Mouse (Mus musculus): ENCODE results near the gene Osbp2. TPM values are rescaled to one million over a fixed set of nuclear protein-coding genes. Genes with fewer than 3 reads are reported as not detected.

The Osbp2 gene
- polyA plus RNA-seq, 1 experiment, result 2.1 TPM

DNA sequence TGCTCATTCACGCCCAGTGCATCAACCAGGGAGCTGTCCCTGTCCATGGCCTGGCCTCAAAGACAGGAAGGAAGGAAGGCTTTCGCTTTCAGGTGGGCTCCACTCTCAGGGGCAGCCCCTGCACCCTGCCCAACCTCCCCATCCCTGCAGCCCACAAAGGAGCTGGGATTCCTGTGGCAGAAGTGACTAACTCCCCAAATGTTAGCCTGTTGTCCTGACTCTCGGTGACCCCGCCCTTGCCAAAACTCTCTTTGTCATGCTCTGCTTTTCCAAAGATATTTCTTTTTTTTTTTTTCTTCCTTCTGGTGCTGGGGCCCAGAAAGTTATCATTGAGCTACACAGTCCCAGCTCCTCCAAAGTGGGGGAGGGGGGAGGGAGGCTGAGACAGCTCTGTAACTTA lies 45.5 kb upstream of the Osbp2 start:
- peaks cover 49% of the 10 kb centered on the region for H3K36me3 ChIP-seq (ENCODE audit: control insufficient read depth, insufficient read depth)
- no peaks in the 10 kb centered on the region for H3K27me3 ChIP-seq (ENCODE audit: control insufficient read depth, insufficient read depth, insufficient read length)
- peak overlapping the region; percentile 7 for H3K4me3 ChIP-seq (ENCODE audit: insufficient read depth, poor library complexity, severe bottlenecking)
- H3K79me2 ChIP-seq (ENCODE audit: control insufficient read depth, insufficient read depth), result peaks cover 88% of the 10 kb centered on the region
- TF ChIP-seq MYOD1 (IDR thresholded peaks at IDR 0.05; ENCODE audit: control insufficient read depth, insufficient read length, low read depth) (no peak), CTCF (IDR thresholded peaks at IDR 0.05; ENCODE audit: control insufficient read depth, insufficient read depth, insufficient read length) (no peak)
- peaks cover 76% of the 10 kb centered on the region for H3K79me3 ChIP-seq (ENCODE audit: low read depth)
- peak overlapping the region; percentile 58 for H3ac ChIP-seq (ENCODE audit: control insufficient read depth, insufficient read length, low read depth)

DNA sequence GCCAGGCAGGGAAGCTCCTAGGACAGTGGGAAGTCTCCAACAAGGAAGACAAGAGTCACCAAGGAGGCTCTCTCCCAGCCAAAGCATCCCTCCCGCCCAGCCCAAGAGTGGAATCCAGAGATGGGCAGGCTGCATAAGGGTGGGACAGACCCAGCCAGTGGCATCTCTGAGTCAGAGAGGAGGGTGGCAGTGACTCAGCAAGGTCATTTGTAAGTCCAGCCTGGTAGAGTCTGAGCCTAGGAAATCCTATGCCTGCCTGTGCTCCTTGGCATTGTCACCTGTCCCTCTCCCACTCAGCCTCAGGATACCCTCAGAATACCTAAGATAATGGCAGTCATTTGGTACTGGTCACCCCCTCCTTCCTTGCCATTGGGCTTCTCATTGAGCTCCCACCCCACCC lies 41.7 kb upstream of the Osbp2 start:
- Histone ChIP-seq H3K4me3 (ENCODE audit: insufficient read depth, poor library complexity, severe bottlenecking) (no peak overlapping the region), H3K27me3 (ENCODE audit: control insufficient read depth, insufficient read depth, insufficient read length) (no peaks in the 10 kb centered on the region), H3K79me2 (ENCODE audit: control insufficient read depth, insufficient read depth) (peaks cover 87% of the 10 kb centered on the region), H3ac (ENCODE audit: control insufficient read depth, insufficient read length, low read depth) (no peak overlapping the region), H3K79me3 (ENCODE audit: low read depth) (peaks cover 57% of the 10 kb centered on the region), H3K36me3 (ENCODE audit: control insufficient read depth, insufficient read depth) (peaks cover 66% of the 10 kb centered on the region)
- TF ChIP-seq CTCF (IDR thresholded peaks at IDR 0.05; ENCODE audit: control insufficient read depth, insufficient read depth, insufficient read length) (no peak), MYOD1 (IDR thresholded peaks at IDR 0.05; ENCODE audit: control insufficient read depth, insufficient read length, low read depth) (peak; percentile 38), MYOG (IDR thresholded peaks at IDR 0.05; ENCODE audit: control insufficient read depth, extremely low read depth, insufficient read length) (no peak), USF1 (IDR thresholded peaks at IDR 0.05; ENCODE audit: low read depth) (no peak), FOSL1 (IDR thresholded peaks at IDR 0.05; ENCODE audit: insufficient read depth, low read length, poor library complexity, severe bottlenecking) (peak; percentile 34), MAX (IDR thresholded peaks at IDR 0.05) (peak; percentile 36), CEBPB (IDR thresholded peaks at IDR 0.05; ENCODE audit: low read depth) (no peak)

DNA sequence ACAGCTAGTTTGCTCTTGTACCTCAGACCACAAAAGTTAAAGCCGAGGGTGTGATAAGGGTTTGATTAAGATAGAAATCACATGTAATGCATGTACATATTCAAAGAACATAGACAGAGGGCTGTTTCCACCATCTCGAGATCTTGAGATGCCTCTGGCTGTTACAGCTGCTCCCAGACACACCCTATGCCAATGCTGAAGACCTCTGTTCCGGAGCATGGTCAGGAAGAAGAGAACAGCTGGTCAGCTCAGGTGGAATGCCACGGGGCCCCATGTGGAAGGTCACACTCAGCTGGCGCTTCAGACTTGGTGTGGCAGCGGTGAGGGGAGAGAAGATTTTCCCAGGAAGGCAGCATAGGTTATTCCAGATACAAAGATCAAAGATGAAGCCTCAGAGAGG lies 41.0 kb upstream of the Osbp2 start:
- no peak overlapping the region for H3K4me3 ChIP-seq (ENCODE audit: insufficient read depth, poor library complexity, severe bottlenecking)
- peaks cover 86% of the 10 kb centered on the region for H3K79me2 ChIP-seq (ENCODE audit: control insufficient read depth, insufficient read depth)
- TF ChIP-seq MAX (IDR thresholded peaks at IDR 0.05), result no peak
- TF ChIP-seq FOSL1 (IDR thresholded peaks at IDR 0.05; ENCODE audit: insufficient read depth, low read length, poor library complexity, severe bottlenecking), result no peak
- no peak for TF ChIP-seq MYOG (IDR thresholded peaks at IDR 0.05; ENCODE audit: control insufficient read depth, extremely low read depth, insufficient read length)
- TF ChIP-seq CTCF (IDR thresholded peaks at IDR 0.05; ENCODE audit: control insufficient read depth, insufficient read depth, insufficient read length), result no peak
- no peak for TF ChIP-seq CEBPB (IDR thresholded peaks at IDR 0.05; ENCODE audit: low read depth)
- TF ChIP-seq USF1 (IDR thresholded peaks at IDR 0.05; ENCODE audit: low read depth), result no peak
- no peak for TF ChIP-seq MYOD1 (IDR thresholded peaks at IDR 0.05; ENCODE audit: control insufficient read depth, insufficient read length, low read depth)
- H3K27me3 ChIP-seq (ENCODE audit: control insufficient read depth, insufficient read depth, insufficient read length), result no peaks in the 10 kb centered on the region
- peaks cover 70% of the 10 kb centered on the region for H3K36me3 ChIP-seq (ENCODE audit: control insufficient read depth, insufficient read depth)
- H3ac ChIP-seq (ENCODE audit: control insufficient read depth, insufficient read length, low read depth), result no peak overlapping the region
- peaks cover 49% of the 10 kb centered on the region for H3K79me3 ChIP-seq (ENCODE audit: low read depth)

DNA sequence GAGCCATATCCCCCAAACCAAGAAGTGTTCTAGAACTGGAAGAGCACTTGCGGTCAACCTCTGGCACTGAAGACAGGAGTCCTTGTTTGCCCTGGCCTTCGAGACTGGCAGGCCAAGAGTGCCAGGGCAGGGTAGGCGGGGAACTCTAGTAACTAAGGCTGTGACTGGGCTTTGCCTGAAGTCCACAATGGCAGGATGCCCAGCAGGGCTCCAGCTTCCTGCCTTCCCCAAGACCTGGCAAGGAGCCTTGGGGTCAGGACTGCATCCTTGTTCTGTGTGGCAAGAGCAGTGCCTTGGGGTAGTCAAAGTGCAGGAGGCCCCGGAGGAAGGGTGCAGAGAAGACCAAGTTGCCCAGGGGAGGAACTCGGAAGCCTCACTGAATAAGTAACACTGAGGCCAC lies 39.3 kb upstream of the Osbp2 start:
- Histone ChIP-seq H3K79me2 (ENCODE audit: control insufficient read depth, insufficient read depth) (peaks cover 86% of the 10 kb centered on the region), H3ac (ENCODE audit: control insufficient read depth, insufficient read length, low read depth) (no peak overlapping the region), H3K79me3 (ENCODE audit: low read depth) (peaks cover 42% of the 10 kb centered on the region), H3K36me3 (ENCODE audit: control insufficient read depth, insufficient read depth) (peaks cover 76% of the 10 kb centered on the region), H3K4me3 (ENCODE audit: insufficient read depth, poor library complexity, severe bottlenecking) (no peak overlapping the region), H3K27me3 (ENCODE audit: control insufficient read depth, insufficient read depth, insufficient read length) (no peaks in the 10 kb centered on the region)
- TF ChIP-seq MAX (IDR thresholded peaks at IDR 0.05), result no peak
- no peak for TF ChIP-seq FOSL1 (IDR thresholded peaks at IDR 0.05; ENCODE audit: insufficient read depth, low read length, poor library complexity, severe bottlenecking)
- no peak for TF ChIP-seq MYOG (IDR thresholded peaks at IDR 0.05; ENCODE audit: control insufficient read depth, extremely low read depth, insufficient read length)

DNA sequence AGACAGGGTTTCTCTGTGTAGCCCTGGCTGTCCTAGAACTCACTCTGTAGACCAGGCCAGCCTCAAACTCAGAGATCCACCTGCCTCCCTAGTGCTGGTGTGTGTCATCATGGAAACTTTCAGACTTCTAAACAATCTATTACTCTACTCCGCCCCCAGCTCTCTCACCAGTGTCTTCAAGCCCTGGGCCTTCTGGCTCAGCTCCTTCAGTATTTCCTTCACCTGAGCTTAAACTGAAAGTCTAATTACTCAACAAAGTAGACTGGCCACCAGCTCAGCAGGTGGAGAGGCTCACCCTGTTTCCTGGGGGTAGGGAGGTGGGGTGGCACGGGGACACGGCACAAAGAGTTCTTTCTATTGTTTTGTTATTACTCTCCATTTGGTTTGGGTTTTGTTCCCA lies 38.8 kb upstream of the Osbp2 start:
- TF ChIP-seq MAX (IDR thresholded peaks at IDR 0.05) (no peak), USF1 (IDR thresholded peaks at IDR 0.05; ENCODE audit: low read depth) (no peak), MYOD1 (IDR thresholded peaks at IDR 0.05; ENCODE audit: control insufficient read depth, insufficient read length, low read depth) (no peak), MYOG (IDR thresholded peaks at IDR 0.05; ENCODE audit: control insufficient read depth, extremely low read depth, insufficient read length) (no peak), FOSL1 (IDR thresholded peaks at IDR 0.05; ENCODE audit: insufficient read depth, low read length, poor library complexity, severe bottlenecking) (no peak), CTCF (IDR thresholded peaks at IDR 0.05; ENCODE audit: control insufficient read depth, insufficient read depth, insufficient read length) (no peak), CEBPB (IDR thresholded peaks at IDR 0.05; ENCODE audit: low read depth) (no peak)
- H3K36me3 ChIP-seq (ENCODE audit: control insufficient read depth, insufficient read depth), result peaks cover 76% of the 10 kb centered on the region
- H3K79me3 ChIP-seq (ENCODE audit: low read depth), result peaks cover 41% of the 10 kb centered on the region
- no peaks in the 10 kb centered on the region for H3K27me3 ChIP-seq (ENCODE audit: control insufficient read depth, insufficient read depth, insufficient read length)
- no peak overlapping the region for H3ac ChIP-seq (ENCODE audit: control insufficient read depth, insufficient read length, low read depth)
- peaks cover 86% of the 10 kb centered on the region for H3K79me2 ChIP-seq (ENCODE audit: control insufficient read depth, insufficient read depth)
- no peak overlapping the region for H3K4me3 ChIP-seq (ENCODE audit: insufficient read depth, poor library complexity, severe bottlenecking)

DNA sequence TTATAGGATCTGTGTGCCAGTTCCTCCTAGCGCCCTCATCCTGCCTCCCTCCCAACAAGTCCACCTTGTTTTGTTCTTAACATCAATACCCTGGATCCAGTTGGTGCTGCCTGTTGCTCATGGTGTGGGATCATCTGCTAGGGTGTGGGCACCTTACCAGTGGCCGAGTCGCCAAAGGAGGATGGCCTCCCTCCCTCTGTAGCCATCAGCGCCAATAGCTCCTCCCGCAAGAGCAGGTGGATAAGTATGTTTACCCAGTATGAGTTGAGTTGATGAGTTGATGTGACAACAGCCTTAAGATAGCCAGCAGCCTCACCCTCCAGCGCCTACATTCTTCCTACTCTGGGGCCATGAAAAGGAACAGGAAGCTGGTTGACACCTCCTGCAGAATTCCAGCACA lies 36.6 kb upstream of the Osbp2 start:
- Histone ChIP-seq H3K36me3 (ENCODE audit: control insufficient read depth, insufficient read depth) (peaks cover 70% of the 10 kb centered on the region), H3K27me3 (ENCODE audit: control insufficient read depth, insufficient read depth, insufficient read length) (no peaks in the 10 kb centered on the region), H3K79me3 (ENCODE audit: low read depth) (peaks cover 39% of the 10 kb centered on the region), H3ac (ENCODE audit: control insufficient read depth, insufficient read length, low read depth) (no peak overlapping the region), H3K79me2 (ENCODE audit: control insufficient read depth, insufficient read depth) (peaks cover 91% of the 10 kb centered on the region), H3K4me3 (ENCODE audit: insufficient read depth, poor library complexity, severe bottlenecking) (no peak overlapping the region)
- TF ChIP-seq MYOG (IDR thresholded peaks at IDR 0.05; ENCODE audit: control insufficient read depth, extremely low read depth, insufficient read length) (no peak), FOSL1 (IDR thresholded peaks at IDR 0.05; ENCODE audit: insufficient read depth, low read length, poor library complexity, severe bottlenecking) (no peak), MAX (IDR thresholded peaks at IDR 0.05) (no peak), USF1 (IDR thresholded peaks at IDR 0.05; ENCODE audit: low read depth) (no peak), CTCF (IDR thresholded peaks at IDR 0.05; ENCODE audit: control insufficient read depth, insufficient read depth, insufficient read length) (no peak), CEBPB (IDR thresholded peaks at IDR 0.05; ENCODE audit: low read depth) (no peak), MYOD1 (IDR thresholded peaks at IDR 0.05; ENCODE audit: control insufficient read depth, insufficient read length, low read depth) (no peak)

All from C2C12 (cell line).